Mouse (Mus musculus): ENCODE data around the gene Ephx1.
"Not testable (repeated sequence)": the region's sequence is repeated elsewhere in the genome, so short reads cannot be mapped to it uniquely, and the experiment has no call there.

The Ephx1 gene

DNA sequence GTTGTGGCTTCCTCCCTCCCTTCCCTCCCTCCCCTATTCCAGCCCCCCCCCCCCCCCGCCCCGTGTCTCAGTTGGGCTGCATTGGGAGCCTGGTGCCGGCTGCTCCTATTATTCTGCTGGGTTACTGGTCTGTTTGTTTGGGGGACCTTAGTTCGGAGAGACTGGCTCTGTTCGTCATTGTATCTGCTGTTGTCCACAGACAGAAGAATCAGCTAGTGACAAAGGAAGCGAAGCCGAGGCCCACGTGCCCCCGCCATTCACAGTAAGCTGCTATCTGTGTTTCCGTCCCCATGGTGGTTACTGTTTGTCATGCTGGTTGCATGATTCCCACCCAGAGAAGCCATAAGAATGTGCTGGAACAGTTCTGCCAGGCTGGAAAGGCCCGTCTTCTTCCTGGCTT is 47.8 kb downstream of the Ephx1 start:
- no peak for DNase-seq

DNA sequence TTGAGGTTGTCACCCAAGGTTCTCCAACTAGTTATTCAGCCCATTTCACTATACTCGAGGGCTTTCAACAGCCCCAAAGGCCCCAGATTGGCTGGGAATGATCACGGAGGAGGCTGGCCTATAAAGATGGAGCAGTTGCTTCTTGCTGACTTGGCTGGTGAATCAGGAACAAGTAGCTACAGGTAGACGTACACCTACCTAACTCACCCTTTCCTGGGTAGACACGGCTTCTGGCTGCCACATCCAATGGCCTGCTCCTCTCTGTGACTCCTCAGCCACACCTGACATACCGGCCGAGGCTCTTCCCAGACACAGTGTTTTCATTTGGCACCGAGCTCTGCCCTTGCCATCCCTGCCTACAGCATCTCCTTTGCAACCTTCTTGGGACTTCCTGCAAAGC is 53.4 kb downstream of the Ephx1 start:
- no peak for DNase-seq

DNA sequence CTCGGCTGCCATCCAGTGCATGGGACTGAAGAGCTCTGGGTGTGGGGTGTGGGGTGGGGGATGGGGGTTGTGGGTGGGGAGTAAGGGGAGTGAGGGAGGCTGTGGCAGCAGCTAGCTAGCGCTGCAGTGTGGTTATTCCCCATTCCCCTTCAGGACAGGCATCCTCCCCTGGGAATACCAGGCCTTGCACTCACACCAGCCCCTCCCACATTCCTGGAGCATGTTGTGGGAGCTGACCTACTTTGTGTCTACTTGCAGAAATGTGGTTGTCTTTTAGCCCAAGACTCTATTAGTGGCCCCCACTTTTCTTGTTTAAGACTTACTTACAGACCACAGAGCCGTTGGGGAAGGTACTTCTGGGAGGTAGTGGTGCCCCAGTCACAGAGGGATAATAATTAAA is 54.2 kb downstream of the Ephx1 start:
- peak; percentile 63 to 78 for DNase-seq

DNA sequence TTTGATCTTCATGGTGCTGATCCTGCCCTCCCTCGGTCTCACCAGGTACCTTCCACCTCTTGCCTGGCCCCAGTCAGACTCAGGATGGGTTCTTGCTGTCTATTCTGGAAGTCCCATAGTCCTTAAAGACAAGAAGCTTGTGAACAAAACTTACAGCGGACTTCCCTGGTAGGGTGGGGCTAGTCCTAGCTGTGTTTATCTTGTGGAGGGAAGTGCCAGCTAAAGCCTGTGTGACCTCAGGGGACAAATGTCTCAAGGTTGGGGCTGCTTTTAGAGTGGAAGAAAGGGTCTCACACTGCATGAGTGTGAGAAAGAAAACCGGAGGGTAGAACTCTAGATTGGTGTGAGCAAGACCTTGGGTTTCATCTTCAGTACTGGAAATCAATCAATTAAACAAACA is 54.9 kb downstream of the Ephx1 start:
- peak in 1 of 2 experiments; percentile 41 for DNase-seq

DNA sequence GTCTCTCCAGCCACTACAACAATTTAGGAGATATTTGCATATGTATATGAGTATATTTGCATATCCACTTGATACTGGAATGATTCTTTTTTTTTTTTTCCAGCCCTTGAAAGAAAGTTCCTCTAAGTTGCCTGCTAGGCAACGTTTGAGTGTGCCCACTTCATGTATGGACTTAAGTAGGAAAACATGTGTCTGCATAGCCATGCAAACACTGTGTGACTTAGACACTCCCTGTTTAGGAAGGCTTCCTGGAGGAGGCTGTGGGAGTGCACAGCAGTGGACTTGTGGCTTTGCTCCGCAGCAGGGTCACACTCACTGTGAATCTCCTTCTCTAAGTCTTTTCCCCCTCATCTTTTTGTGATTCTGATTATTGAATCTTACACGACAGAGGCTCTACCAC is 61.9 kb downstream of the Ephx1 start:
- DNase-seq = peak in 1 of 2 experiments; percentile 42

DNA sequence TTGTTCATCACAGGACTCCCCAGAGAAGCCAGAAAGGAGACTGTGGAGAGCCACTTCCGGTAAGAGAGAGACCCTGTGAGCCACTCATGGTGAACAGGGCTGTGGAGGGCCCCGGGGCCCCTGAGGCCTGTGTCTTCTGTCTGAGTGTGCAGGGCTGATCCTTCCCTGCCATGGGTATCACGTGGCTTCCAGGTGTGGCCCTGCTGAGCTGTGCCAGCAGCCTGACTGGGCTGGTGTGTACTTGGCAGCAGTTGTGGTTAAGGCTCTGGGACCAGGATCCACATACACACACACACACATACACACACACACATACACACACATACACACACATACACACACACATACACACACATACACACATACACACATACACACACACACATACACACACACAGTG is 62.7 kb downstream of the Ephx1 start:
- DNase-seq = peak; percentile 51 to 59

DNA sequence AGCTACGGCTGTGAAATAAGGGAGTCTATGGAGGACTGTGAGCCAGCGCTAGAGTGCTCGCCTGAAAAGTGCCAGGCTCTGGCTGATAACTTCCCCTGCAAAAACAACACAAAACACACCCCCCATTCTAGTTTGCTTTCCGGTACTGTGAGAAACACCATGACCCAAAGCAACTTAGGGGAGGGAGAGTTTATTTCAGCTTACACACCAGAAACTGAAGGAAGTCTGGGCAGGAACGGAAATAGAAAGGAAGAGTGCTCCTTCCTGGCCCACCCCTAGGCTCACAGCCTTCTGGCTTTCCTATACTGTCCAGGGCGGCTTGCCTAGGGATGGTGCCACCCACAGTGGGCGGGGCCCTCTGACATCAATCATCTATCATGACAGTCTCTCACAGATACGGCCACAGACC is 63.7 kb downstream of the Ephx1 start:
- peak; percentile 75 to 82 for DNase-seq

DNA sequence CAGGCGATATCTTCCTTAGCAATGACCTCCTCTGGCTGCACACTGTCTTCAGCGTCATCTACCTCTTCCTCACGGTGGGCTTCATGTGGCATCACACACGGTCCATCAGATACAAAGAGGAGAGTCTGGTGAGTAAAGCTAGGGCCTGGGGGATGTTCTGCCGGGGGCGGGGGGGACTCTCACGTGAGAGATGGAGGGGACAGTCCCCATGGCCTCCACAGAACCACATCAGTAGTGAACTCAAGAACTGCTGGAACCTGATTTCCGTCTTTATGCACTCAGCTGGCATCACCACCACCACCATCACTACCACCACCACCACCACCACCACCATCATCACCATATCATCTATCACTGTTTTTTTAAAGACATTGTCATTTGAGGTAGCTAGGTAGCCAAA is 64.3 kb downstream of the Ephx1 start:
- DNase-seq = no peak

DNA sequence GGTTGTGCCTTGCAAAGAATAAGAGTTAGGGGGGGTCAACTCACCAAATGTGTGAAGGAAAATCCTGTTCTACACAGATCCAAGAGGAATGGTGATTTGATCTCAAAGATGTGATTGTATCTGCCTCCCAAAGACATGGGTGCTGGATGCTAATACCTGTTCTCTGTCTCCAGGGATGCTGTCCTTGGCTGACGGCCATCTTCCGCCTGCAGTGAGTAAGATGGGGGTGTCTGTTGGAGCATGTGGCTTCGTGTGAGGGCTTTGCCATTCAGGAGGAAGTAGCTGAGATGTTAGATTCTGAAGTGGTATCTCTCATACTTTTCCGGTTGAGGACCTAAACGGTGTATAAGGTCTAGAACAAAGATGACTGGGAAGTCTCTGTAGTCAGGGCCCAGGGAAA is 67.9 kb downstream of the Ephx1 start:
- DNase-seq = no peak

DNA sequence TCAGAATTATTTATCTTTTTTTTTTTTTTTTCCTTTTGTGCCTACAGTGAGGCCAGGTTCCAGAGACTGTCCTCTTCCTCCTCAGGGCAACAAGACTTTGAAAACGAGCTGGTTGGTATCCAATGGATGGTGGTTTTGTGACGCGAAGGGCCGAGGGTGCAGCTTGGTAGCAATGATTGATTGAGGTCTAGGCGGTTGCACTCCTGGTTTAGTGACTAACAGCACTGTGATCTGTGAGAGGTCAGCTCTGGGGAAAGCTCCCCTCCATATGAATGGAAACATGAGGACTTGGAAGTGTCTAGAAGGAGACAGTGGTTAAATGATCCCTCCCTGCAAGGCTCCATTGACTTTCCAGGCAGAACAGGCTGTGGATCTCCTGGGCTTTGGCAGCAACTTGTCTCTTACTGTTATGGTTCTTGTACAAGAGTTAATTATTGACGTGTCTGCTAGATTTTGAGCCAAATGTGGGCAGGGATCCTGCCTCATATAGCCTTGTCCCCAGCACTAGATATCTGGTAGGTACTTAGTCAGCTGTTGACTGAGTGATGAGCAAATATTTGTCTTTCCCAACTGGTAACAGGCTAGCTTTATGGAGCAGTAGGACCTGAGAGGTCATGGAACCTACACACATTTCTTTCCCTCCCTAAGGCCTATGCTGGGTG is 68.5 kb downstream of the Ephx1 start:
- DNase-seq = peak; percentile 48 to 81

DNA sequence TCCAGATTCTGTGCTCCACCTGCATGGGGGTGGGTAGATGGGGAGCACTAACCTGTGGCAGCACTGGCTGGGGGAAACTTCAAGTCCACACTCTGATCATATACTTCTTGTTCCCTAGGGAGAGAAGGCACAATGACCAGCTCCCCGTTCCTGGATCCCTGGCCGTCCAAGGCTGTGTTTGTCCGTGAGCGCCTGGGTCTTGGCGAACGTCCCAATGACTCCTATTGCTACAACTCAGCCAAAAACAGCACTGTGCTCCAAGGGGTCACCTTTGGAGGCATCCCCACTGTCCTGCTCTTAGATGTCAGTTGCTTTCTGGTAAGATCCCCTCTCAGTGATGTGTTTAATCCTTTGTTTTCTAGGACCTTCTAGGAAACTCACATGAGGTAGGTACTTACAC is 74.3 kb downstream of the Ephx1 start:
- no peak for DNase-seq

DNA sequence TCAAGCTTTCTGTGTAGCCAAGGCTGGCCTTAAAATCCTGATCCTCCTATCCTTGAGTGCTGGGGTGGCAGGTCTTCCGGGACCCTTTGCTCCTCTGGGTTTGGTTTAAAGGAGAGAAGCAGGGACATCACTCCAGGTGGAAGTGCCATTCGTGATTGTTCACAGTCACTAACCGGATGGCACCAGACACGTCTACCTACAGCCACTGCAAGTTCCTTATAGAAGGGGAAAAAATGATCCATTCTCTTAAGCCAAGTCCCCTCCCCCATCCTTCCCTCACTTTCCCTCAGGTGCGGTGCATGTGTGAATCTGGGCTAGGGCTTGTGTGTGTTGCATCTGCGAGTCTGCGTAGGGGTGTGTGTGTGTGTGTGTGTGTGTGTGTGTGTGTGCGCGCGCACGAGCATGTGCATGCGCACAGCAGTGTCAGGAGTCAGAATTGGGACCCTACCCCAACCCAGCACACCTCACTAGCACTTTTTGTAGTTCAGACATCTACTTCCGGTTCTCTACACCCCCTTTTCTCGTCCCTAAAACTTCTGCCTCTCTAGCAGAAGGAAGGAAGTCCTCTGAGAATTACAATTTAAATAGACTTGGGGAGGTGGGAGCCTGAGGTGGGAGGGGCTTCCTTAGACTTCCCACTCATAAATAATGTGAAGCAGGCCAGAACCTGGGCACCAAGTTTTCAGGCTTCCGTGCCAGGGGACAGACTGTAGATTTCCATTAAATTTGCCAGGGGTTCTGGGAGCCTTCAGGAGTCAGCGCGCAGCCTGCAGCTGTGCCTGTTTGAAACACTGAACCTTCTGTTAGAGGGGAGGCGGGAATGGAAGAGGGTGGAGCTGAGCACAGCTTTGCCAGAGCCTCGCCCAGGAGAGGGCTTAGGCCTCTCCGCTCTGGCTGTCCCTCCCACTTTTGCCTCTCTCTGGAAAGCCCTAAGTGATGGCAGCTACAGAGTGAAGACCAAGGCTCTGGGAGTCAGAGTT is 75.4 kb downstream of the Ephx1 start:
- peak; percentile 69 to 78 for DNase-seq

DNA sequence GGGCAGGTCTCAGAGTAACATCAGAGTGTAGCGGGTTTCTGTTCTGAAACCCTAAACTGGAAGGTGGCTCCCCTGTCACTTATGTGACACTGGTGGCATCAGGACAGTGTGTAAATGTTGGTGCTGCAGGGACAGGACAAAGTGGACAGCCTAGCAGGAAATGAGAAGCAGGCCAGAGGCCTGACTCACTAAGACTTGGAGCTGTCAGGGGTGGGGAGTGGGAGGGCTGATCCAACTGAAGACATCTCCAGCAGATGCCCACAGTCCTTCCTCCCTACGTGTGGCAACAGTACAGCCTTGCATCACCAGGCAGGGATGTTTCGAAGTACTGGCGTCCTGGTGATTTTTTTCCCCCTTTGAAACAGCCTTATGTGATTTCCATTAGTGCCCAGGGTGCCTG is 76.2 kb downstream of the Ephx1 start:
- DNase-seq = peak; percentile 47 to 48

DNA sequence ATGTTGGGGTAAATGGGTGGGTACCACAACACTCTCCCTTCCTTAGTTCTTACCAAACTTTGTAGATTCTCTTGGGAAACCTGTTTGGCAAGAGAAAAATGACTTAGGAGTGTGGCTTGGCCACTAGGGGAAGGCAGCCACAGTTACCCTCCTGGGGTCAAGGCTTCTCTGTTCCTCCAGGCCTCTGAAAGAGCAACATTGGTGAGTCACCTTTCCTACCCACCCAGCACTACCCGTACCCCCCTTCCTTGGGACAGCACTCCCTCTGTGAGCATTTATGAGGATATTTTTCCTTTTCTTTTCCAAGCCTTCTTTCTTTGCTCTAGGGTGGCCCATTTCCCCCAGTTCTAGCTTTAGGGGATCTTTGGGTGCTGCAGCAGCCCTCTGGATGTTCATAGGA is 76.8 kb downstream of the Ephx1 start:
- DNase-seq = peak in 1 of 2 experiments; percentile 42

DNA sequence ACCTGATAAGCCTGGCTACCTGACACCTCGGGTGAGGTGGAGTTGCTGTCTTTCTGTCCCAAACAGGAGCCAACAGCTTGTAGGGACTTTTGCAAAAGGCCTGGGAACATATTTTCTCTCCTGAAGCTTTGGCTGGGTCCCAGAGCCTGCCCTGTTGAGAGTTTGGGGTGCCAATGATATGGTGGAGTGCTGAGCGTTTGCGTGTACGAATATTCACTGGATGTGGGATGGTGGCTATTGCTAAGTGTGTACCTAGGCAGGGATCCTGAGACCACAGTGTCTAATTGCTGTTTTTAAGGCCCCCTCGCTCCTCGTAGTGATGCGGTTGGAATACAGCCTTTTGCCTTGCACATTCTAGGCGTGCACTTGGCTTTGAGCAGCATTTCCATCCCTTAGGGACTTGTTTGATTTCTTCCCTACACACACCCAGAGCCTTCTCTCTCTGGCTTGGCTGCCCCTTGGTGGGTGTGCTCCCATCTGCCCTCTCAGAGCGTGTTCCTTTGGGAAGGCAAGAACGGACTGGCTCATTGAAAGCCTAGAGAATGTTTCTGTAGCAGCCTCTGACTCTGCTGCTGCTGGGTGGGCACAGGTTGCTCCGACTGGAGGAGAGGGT is 77.6 kb downstream of the Ephx1 start:
- peak; percentile 34 to 37 for DNase-seq

DNA sequence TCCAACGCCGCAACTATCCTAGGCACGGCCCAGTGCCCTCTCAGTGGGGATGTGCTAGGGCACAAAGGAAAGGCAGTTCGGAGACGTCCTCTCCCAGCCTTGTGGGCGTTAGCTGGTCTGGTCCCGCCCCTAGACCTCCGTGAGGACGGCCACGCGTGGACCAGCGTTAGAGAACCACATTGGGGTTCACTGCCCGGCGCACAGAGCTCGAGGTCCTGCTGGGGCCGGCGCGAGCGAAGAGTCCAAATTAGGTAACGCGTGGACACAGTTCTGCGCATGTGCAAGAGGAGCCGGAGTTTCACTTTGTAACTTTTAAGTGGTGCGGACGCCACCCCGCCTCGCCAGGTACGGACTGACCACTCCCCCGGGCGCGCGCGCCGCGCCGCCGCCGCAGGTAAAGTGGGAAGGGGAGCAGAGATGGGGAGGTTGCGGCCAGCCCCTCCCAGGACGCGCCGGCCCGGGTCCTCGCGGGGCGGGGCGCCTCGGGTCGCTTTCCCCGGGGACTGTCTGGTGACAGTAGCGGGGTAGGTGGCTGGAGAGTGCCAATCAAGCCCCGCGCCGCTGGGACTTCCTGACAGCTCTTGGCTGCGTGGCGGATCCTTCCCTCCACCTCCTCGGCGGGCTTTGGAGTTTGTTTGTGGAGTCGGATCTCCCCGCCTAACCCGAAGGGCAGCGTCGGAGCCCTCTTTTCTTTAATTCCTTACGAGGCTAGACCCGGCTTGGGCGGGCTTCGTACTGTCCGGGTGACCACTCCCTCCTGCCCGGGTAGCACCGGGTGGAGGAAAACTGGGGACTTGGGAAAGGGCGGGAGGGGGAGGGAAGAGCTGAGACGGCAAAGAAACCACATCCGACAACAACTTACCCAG is 78.3 kb downstream of the Ephx1 start, which contains the start of gene Tmem63a:
Tmem63a (plus strand) TSS at position 179 of the 866 bp plus-strand sequence.
- DNase-seq = peak; percentile 90 to 91

DNA sequence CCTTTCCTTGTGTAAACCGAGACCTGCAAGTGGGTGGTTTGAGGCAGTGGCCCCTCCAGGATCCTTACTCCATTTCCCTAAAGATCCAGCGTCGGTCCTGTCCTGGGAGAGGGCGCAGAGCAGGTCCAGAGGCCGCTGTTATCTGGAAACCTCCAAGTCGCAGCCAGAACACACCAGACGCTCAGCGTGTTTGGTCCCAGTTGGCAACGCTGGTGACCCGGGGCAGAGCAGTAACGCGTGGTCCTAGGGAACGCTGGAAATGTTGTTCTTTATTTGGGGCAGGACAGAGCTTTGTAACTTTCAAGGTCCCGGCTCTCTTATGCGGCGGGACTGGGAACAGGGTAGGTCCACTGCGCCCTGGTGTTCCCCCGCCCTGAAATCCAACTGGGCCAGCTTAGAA is 79.0 kb downstream of the Ephx1 start:
- DNase-seq = peak in 1 of 2 experiments; percentile 33

DNA sequence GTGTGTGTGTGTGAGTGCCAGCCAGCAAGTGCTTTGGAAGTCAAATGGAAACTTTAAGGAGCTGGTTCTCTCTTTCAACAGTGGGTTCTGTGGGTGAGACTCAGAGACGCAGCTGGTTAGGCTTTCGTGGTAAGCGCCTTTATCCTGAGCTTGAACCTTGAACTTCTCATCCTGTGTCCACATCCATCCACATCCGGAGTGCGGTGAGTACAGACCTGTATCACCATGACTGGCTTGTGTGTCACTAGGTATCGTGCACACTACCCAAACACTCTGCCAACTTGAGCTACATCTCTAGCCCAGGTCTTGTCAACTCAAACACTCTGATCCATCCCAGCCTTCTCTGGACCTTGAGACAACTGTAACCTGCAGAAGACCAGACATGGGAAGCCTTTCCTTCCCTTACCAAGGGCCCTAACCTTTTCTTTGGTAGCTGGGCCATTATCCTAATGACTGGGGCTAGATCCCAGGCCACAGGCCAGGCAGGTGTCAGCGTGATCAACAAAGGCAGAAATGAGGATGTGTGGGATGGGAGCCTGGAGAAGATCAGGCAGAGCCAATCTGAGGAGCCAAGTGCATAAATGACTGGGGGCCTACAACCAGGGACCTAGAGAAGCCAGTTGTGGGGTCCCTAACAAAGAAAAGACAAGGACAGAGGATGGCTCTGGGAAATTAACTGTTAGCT is 79.8 kb downstream of the Ephx1 start:
- DNase-seq = no peak

DNA sequence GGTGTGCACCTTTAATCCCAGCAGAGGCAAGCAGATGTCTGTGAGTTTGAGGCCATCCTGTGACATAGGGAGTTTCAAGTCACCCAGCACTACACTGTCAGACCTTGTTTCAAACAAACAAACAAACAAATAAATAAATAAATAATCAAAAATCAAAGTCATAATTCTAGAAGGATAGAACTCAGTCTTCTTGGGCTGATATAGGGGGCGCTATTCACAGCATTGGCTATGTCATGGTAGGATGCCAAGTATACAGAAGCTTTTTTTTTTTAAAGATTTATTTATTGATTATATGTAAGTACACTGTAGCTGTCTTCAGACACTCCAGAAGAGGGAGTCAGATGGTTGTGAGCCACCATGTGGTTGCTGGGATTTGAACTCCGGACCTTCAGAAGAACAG is 81.9 kb downstream of the Ephx1 start:
- DNase-seq = not testable (repeated sequence)

DNA sequence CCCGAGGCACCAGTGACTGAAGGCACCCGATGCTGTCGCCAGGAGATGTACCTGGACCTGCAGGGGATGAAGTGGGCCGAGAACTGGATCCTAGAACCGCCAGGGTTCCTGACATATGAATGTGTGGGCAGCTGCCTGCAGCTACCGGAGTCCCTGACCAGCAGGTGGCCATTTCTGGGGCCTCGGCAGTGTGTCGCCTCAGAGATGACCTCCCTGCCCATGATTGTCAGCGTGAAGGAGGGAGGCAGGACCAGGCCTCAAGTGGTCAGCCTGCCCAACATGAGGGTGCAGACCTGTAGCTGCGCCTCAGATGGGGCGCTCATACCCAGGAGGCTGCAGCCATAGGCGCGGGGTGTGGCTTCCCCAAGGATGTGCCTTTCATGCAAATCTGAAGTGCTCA is 83.1 kb downstream of the Ephx1 start:
- not testable (repeated sequence) for DNase-seq

DNA sequence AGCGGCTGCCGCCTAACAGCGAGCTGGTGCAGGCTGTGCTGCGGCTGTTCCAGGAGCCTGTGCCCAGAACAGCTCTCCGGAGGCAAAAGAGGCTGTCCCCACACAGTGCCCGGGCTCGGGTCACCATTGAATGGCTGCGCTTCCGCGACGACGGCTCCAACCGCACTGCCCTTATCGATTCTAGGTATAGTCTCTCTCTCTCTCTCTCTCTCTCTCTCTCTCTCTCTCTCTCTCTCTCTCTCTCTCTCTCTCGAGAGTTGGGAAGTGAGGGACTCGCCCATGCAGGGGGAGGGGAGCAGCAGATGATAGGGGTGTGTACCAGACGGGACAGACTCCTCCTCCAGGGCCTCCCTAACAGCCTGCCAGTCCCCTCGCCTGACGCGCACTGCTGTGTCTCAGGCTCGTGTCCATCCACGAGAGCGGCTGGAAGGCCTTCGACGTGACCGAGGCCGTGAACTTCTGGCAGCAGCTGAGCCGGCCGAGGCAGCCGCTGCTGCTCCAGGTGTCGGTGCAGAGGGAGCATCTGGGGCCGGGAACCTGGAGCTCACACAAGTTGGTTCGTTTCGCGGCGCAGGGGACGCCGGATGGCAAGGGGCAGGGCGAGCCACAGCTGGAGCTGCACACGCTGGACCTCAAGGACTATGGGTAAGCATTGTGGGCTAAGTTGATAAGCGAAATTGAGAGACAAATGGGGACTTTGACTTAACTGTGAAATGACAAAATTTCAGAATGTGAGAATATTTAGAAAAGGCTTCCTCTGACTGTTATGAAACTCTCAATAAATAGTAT is 83.9 kb downstream of the Ephx1 start:
- peak; percentile 66 to 73 for DNase-seq

All from lung, adult 18-20 months (tissue).